Mouse (Mus musculus): ENCODE data around the gene Cntn1. TPM values are rescaled to one million over a fixed set of nuclear protein-coding genes. Genes with fewer than 3 reads are reported as not detected.

The Cntn1 gene
- polyA plus RNA-seq, 1 experiment = 1.4 TPM

- H3K4me1 ChIP-seq (ENCODE audit: control insufficient read depth, insufficient read depth, low read length) = no peaks in the 10 kb centered on the region
- no peak overlapping the region for H3K4me3 ChIP-seq (ENCODE audit: control insufficient read depth, low read depth, low read length)
- no peaks in the 10 kb centered on the region for H3K36me3 ChIP-seq (ENCODE audit: control insufficient read depth, insufficient read depth, low read length)
- no peak overlapping the region for H3K27ac ChIP-seq (ENCODE audit: control insufficient read depth, insufficient read depth, low read depth, low read length)
- no peak for TF ChIP-seq POLR2A (IDR thresholded peaks at IDR 0.05; ENCODE audit: control insufficient read depth, low read depth, low read length)
- no peaks in the 10 kb centered on the region for H3K27me3 ChIP-seq (ENCODE audit: control insufficient read depth, insufficient read depth, low read length)
These were observed 236.7 kb downstream of the Cntn1 start for GRCm38 (mm10) chr15:92287616-92288015.

- TF ChIP-seq CTCF (IDR thresholded peaks at IDR 0.05; ENCODE audit: control insufficient read depth, insufficient read depth, insufficient replicate concordance, low read depth, low read length) (no peak), POLR2A (IDR thresholded peaks at IDR 0.05; ENCODE audit: control insufficient read depth, low read depth, low read length) (no peak)
- Histone ChIP-seq H3K27me3 (ENCODE audit: control insufficient read depth, insufficient read depth, low read length) (no peaks in the 10 kb centered on the region), H3K4me3 (ENCODE audit: control insufficient read depth, low read depth, low read length) (no peak overlapping the region), H3K36me3 (ENCODE audit: control insufficient read depth, insufficient read depth, low read length) (no peaks in the 10 kb centered on the region), H3K27ac (ENCODE audit: control insufficient read depth, insufficient read depth, low read depth, low read length) (no peak overlapping the region), H3K4me1 (ENCODE audit: control insufficient read depth, insufficient read depth, low read length) (no peaks in the 10 kb centered on the region)
These were observed 245.5 kb downstream of the Cntn1 start for GRCm38 (mm10) chr15:92296479-92296878.

DNA sequence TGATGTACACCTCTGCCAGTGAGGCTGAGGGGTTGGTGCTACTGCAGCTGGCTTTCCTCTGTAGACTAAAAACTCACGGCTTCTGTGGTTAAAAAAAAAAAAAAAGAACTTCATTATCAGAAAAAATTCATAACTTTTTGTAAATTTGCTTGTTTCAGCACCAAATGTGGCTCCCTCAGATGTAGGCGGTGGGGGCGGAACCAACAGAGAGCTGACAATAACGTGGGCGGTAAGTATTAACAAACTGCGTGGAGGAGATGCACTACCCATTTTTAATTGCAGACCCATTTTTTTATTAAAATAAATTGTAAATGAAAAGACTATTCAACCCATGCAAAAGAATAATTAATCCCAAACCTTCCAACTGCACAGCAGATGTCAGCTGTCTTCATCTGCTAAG lies 251.8 kb downstream of the Cntn1 start:
- Histone ChIP-seq H3K4me3 (ENCODE audit: control insufficient read depth, low read depth, low read length) (no peak overlapping the region), H3K27me3 (ENCODE audit: control insufficient read depth, insufficient read depth, low read length) (no peaks in the 10 kb centered on the region), H3K27ac (ENCODE audit: control insufficient read depth, insufficient read depth, low read depth, low read length) (no peak overlapping the region), H3K36me3 (ENCODE audit: control insufficient read depth, insufficient read depth, low read length) (no peaks in the 10 kb centered on the region), H3K4me1 (ENCODE audit: control insufficient read depth, insufficient read depth, low read length) (no peaks in the 10 kb centered on the region)
- TF ChIP-seq CTCF (IDR thresholded peaks at IDR 0.05; ENCODE audit: control insufficient read depth, insufficient read depth, insufficient replicate concordance, low read depth, low read length) (no peak), POLR2A (IDR thresholded peaks at IDR 0.05; ENCODE audit: control insufficient read depth, low read depth, low read length) (no peak)

DNA sequence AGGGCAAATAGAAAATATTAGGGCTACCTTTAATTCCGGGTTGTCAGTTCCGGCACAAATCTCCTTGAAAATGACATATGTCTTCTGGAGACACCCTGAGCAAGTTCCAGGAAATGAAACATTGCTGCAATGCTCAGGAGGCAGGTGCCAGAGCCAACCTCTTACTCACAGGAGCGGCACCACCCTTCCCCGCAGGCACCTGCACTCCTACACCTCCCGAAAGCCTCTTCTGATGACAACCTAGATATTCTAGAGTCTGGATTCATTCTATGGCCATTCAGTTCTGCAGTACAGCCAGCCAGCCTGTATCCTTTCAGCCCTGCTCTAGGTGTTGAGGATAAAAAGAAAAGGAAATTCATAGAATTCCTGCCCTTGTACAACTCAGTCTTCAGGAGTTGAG lies 253.3 kb downstream of the Cntn1 start:
- H3K27ac ChIP-seq (ENCODE audit: control insufficient read depth, insufficient read depth, low read depth, low read length) = no peak overlapping the region
- H3K4me1 ChIP-seq (ENCODE audit: control insufficient read depth, insufficient read depth, low read length) = no peaks in the 10 kb centered on the region
- H3K4me3 ChIP-seq (ENCODE audit: control insufficient read depth, low read depth, low read length) = no peak overlapping the region
- H3K36me3 ChIP-seq (ENCODE audit: control insufficient read depth, insufficient read depth, low read length) = no peaks in the 10 kb centered on the region
- no peaks in the 10 kb centered on the region for H3K27me3 ChIP-seq (ENCODE audit: control insufficient read depth, insufficient read depth, low read length)
- no peak for TF ChIP-seq POLR2A (IDR thresholded peaks at IDR 0.05; ENCODE audit: control insufficient read depth, low read depth, low read length)
- no peak for TF ChIP-seq CTCF (IDR thresholded peaks at IDR 0.05; ENCODE audit: control insufficient read depth, insufficient read depth, insufficient replicate concordance, low read depth, low read length)

DNA sequence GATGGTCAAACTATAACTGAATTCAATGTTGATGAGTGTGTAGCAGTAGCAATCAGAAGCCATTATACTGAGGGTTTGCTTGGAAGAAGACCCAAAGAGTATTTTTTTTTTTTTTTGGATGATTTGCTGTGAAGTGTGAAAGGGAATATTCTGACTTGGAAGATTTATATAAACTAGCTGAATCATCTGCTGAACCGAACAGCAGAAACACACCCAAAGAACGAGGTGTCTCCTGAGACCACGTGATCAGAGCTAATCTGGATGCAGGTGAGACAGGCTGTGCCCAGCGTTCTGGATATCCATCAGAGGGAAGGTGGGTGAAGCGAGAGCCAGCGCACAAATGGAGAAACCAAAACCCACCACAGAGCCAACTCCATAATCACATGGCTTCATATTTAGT lies 271.0 kb downstream of the Cntn1 start:
- H3K27ac ChIP-seq (ENCODE audit: control insufficient read depth, insufficient read depth, low read depth, low read length) = no peak overlapping the region
- H3K4me1 ChIP-seq (ENCODE audit: control insufficient read depth, insufficient read depth, low read length) = no peaks in the 10 kb centered on the region
- TF ChIP-seq CTCF (IDR thresholded peaks at IDR 0.05; ENCODE audit: control insufficient read depth, insufficient read depth, insufficient replicate concordance, low read depth, low read length) (no peak), POLR2A (IDR thresholded peaks at IDR 0.05; ENCODE audit: control insufficient read depth, low read depth, low read length) (no peak)
- no peaks in the 10 kb centered on the region for H3K27me3 ChIP-seq (ENCODE audit: control insufficient read depth, insufficient read depth, low read length)
- H3K36me3 ChIP-seq (ENCODE audit: control insufficient read depth, insufficient read depth, low read length) = no peaks in the 10 kb centered on the region
- H3K4me3 ChIP-seq (ENCODE audit: control insufficient read depth, low read depth, low read length) = peak overlapping the region; percentile 75

- Histone ChIP-seq H3K27me3 (ENCODE audit: control insufficient read depth, insufficient read depth, low read length) (no peaks in the 10 kb centered on the region), H3K4me3 (ENCODE audit: control insufficient read depth, low read depth, low read length) (no peak overlapping the region), H3K4me1 (ENCODE audit: control insufficient read depth, insufficient read depth, low read length) (no peaks in the 10 kb centered on the region), H3K36me3 (ENCODE audit: control insufficient read depth, insufficient read depth, low read length) (no peaks in the 10 kb centered on the region), H3K27ac (ENCODE audit: control insufficient read depth, insufficient read depth, low read depth, low read length) (no peak overlapping the region)
- TF ChIP-seq CTCF (IDR thresholded peaks at IDR 0.05; ENCODE audit: control insufficient read depth, insufficient read depth, insufficient replicate concordance, low read depth, low read length) = no peak
- no peak for TF ChIP-seq POLR2A (IDR thresholded peaks at IDR 0.05; ENCODE audit: control insufficient read depth, low read depth, low read length)
These were observed 276.1 kb downstream of the Cntn1 start for GRCm38 (mm10) chr15:92327111-92327510.

DNA sequence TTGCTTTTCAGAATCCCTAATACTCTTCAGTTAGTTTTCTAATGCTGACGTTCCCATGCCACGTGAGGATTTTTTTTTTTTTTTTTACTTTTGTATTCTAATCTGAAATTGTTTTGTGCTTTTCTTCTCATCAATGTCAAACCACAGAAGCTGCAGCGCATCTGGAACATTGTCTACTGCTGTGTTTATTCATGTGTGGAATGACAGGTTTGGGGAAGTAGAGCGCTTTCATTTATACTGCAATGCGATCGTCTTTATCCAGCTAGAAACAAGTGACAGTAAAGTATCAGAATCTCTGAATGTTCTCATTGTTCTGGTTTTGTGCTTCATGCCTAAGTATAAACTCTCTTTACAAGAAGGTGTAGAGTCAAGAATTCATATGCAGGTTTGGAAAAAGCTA lies 289.3 kb downstream of the Cntn1 start:
- Histone ChIP-seq H3K36me3 (ENCODE audit: control insufficient read depth, insufficient read depth, low read length) (no peaks in the 10 kb centered on the region), H3K27me3 (ENCODE audit: control insufficient read depth, insufficient read depth, low read length) (no peaks in the 10 kb centered on the region), H3K27ac (ENCODE audit: control insufficient read depth, insufficient read depth, low read depth, low read length) (no peak overlapping the region), H3K4me3 (ENCODE audit: control insufficient read depth, low read depth, low read length) (no peak overlapping the region), H3K4me1 (ENCODE audit: control insufficient read depth, insufficient read depth, low read length) (peaks cover 3% of the 10 kb centered on the region; the same call in 1 of the 2 replicates)
- TF ChIP-seq CTCF (IDR thresholded peaks at IDR 0.05; ENCODE audit: control insufficient read depth, insufficient read depth, insufficient replicate concordance, low read depth, low read length) (no peak), POLR2A (IDR thresholded peaks at IDR 0.05; ENCODE audit: control insufficient read depth, low read depth, low read length) (no peak)

DNA sequence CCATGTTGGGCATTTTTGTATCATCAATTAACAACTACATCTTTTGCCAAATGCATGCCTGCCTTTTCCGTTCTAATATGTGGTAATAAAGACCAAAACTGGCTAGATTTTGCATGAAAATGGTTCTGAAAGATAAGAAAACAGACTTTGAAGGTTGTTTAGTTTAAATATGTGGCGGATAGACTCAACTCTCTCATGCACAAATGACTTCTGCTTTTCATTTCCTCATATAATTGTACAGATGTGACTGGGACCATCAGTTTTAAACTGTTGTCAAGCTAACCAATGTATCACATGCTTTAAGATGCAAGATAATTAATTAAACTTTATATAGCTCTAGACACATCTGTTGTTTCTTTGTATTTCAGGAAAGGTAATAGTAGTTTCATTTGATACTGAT lies 290.5 kb downstream of the Cntn1 start:
- Histone ChIP-seq H3K4me1 (ENCODE audit: control insufficient read depth, insufficient read depth, low read length) (peaks cover 3% of the 10 kb centered on the region; the same call in 1 of the 2 replicates), H3K4me3 (ENCODE audit: control insufficient read depth, low read depth, low read length) (no peak overlapping the region), H3K27me3 (ENCODE audit: control insufficient read depth, insufficient read depth, low read length) (no peaks in the 10 kb centered on the region), H3K36me3 (ENCODE audit: control insufficient read depth, insufficient read depth, low read length) (no peaks in the 10 kb centered on the region), H3K27ac (ENCODE audit: control insufficient read depth, insufficient read depth, low read depth, low read length) (no peak overlapping the region)
- TF ChIP-seq CTCF (IDR thresholded peaks at IDR 0.05; ENCODE audit: control insufficient read depth, insufficient read depth, insufficient replicate concordance, low read depth, low read length) (no peak), POLR2A (IDR thresholded peaks at IDR 0.05; ENCODE audit: control insufficient read depth, low read depth, low read length) (no peak)
